Mouse (Mus musculus) heart, postnatal 14 days (tissue): ENCODE results near the gene Cab39l. TPM values are rescaled to one million over a fixed set of nuclear protein-coding genes. Genes with fewer than 3 reads are reported as not detected.
"Not testable (repeated sequence)": the region's sequence is repeated elsewhere in the genome, so short reads cannot be mapped to it uniquely, and the experiment has no call there.

Experiments
- DNase-seq, 2 experiments: peaks; one replicate each; pipeline ENCODE4 v3.0.0; 2021 to 2022
- intact Hi-C: fragments of 180-260 bp; cut with DNase I; formaldehyde crosslinking; loops from one replicate; pipeline ENCODE4 v1.15.1; 2025
- long read RNA-seq, 2 experiments: library from polyadenylated mRNA; stranded (forward); transcript quantifications; one replicate each; pipeline ENCODE4 v2.0.0; 2021
- total RNA-seq, 2 experiments: library from RNA; stranded (reverse); gene quantifications; 2 replicates each; pipeline ENCODE4 v1.2.3; 2021

Gene Cab39l
- total RNA-seq, result 10 to 100 TPM; 20.0 to 21.8 TPM
- long read RNA-seq, experiment 1, transcript Cab39l-201 (11 exons, 3,037 nt), result major isoform, 22 of 35 reads
- long read RNA-seq, experiment 1, partial matches to known transcripts, result 2 of 35 reads
- long read RNA-seq, experiment 1, other reads (novel, unspliced or antisense), result 11 of 35 reads
- long read RNA-seq, experiment 2, transcript Cab39l-201 (11 exons, 3,037 nt), result major isoform, 15 of 39 reads
- long read RNA-seq, experiment 2, partial matches to known transcripts, result 0 of 39 reads
- long read RNA-seq, experiment 2, other reads (novel, unspliced or antisense), result 24 of 39 reads

DNA sequence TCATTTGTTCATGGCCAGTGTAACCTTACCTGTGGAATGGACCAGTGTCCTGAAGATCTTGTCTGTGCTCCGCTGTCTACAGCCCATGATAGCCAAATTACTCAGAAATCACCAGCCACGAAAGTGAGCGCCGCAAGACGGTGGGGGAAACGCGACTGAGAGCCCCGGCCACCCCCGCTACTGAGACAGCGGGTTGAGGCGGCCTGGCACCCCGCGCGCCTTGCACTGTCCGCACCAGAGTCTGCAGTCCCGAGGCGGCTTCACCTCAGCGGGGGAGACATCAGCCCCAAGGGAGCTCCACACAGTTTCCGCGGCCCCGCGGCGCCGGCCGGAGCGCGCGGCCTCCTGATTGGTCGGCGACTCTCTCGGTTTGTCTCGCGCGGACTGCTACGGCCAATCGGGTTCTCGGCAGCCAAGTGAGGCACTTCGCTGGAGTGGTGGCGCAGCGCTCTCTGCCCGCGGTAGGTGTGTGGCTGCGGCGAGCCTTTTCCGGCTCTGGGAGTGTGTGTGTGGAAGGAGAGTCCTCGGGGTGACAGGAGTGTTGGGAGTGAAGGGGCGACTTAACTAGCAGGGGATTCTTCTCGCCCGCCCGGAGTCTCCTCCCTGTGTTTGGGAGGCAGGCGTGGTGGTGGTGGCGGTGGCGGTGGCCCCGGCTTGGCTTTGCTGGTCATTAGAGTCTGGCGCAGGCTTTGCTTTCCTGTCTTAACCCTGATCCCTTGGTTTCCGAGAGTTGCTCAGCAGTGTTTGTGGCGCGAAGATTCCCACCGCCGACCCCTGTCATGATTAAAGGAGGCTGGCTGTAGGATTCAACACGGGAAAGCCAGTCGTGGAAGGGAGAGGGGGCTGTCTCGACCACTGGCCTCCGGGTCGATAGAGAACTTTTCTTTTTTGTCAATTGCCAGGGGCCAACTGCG, at the start of gene Cab39l, which contains the start of gene Setdb2:
Cab39l (plus strand) TSS at position 415 of the 914 bp plus-strand sequence.
Setdb2 (minus strand) TSS at position 327 of the 914 bp plus-strand sequence.
- intact Hi-C loops, result loop anchor here (5.0 to 10.0 kb wide), 2 partner anchors 46 to 74 kb away; partner anchors contain the start of genes Phf11c and Phf11d
- DNase-seq, result peak; percentile 94

DNA sequence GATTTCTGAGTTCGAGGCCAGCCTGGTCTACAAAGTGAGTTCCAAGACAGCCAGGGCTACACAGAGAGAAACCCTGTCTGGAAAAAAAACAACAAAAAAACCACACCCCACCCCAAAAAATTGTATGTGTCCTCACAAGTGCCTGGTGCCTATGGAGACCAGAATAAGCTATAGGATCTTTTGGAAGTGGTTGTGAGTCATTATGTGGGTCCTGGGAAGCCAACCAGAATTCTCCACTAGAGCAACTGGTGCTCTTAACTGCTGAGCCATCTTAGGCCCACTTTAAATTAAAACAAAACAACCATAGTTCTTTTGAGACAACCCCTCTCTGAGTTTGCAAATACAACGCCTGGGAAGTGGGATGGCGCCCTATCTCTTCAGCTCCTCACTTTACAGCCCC, 45.5 kb upstream of the Cab39l start, which contains the start of gene Phf11c:
Phf11c (minus strand) TSS at position 101 of the 400 bp plus-strand sequence.
- intact Hi-C loops, result loop anchor here (10.0 kb wide), 1 partner anchor 50 kb away; the partner anchor contains the start of genes Cab39l and Setdb2
- no peak for DNase-seq

DNA sequence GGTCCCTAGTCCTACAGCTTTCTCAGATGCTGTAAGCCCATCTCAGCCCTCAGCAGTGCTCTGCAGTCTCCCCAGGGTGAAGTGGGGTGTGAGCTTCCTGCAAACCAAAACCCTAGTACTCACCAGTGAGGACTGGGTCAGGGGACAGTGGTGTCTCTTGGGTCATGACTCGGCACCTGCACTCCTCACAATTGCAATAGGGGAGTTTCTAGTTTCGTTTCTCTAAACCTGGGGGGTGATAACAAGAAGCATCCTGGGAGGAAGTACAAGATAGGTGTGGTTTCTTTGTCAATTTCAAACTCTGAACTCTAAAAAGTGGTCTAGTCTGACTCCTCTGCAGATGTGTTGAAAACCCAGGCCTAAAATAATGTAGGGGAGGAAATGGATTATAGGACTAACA, 43.8 kb upstream of the Cab39l start:
- intact Hi-C loops, result loop anchor here (10.0 kb wide), 1 partner anchor 48 kb away; the partner anchor contains the start of genes Cab39l and Setdb2

DNA sequence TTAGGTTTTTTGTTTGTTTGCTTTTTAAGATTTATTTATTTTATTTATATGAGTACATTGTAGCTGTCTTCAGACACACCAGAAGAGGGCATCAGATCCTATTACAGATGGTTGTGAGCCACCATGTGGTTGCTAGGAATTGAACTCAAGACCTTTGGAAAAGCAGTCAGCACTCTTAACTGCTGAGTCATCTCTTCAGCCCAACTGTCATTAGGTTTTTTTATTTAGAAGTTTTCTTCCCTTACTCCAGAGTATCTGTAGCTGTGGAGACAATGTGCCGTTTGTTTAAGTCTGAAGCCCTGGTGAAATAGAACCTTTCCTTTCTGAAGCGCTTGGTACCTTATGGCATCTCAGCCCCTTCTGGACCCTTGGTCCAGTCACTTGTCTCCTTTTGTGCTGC, 25.8 kb upstream of the Cab39l start:
- DNase-seq, intact Hi-C loops: not testable (repeated sequence)

More for the DNA sequence above, 43.8 kb upstream of the Cab39l start:
- DNase-seq, result no peak

DNA sequence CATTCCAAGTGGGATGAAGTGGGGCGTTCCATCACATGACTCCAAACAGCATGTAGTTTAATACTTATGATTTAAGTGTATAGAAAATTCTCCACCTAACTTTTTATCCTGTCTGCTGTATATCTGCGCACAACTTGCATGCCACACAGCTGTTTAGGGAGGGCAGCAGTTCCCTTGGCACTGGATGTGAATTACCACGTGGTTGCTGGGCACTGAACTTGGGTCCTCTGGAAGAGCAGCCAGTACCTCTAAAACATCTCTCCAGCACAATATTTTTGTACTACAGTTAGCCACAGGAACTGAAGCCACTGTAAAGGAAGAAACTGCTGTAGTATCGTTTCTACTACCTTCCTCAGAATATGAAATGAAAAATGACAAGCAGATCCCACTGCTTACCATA, 22.6 kb upstream of the Cab39l start:
- intact Hi-C loops, result no loop called here
- DNase-seq, result peak in 1 of 2 experiments; percentile 15

DNA sequence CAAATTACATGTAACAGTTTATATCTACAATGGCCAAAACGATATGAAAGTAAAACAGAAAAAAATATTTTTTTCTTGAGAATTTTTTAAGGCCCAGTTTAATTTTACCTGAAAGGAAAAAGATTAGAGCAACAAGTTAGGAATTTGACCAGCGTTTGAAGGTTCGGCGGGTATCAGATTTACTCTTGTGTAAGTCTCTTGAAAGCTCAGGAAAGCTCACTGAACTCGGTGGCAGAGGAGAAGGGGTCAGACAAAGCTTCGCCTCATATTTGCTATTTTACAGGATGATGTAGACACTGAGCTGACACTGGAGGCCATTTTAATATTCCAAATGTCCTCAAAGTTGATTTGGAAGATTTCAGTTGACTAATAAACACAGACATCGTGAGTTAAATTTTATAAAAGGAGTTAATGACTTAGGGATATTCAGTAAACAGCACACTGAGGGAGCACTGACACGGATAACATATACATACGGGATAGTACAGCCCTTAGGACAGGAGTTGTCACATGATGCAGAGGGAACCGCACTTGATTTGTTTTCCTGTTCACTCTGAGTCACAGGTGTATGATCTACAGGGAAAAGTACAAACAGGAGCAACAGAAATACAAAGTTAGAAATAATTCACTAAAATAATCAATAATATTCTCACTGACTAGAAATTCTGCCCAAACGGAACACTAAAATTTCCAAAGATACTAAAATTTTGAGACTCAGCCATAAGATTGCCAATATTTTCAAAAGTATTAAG, 17.7 kb upstream of the Cab39l start:
- no peak for DNase-seq
- intact Hi-C loops, result no loop called here

DNA sequence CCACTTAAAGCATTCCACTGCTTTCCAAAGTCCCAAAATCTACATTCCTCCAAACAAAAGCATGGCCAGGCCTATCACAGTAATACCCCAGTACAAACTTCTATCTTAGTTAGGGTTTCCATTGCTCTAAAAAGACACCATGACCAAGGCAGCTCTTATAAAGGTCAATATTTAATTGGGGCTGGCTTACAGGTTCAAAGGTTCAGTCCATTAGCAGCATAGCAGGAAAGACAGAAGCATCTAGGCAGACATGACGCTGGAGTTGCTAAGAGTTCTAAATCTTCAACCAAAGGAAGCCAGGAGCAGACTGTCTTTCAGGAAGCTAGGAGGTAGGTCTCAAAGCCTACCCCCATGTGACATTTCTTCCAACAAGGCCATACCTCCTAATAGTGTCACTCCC, 10.2 kb upstream of the Cab39l start:
- intact Hi-C loops, result no loop called here
- DNase-seq, result no peak

DNA sequence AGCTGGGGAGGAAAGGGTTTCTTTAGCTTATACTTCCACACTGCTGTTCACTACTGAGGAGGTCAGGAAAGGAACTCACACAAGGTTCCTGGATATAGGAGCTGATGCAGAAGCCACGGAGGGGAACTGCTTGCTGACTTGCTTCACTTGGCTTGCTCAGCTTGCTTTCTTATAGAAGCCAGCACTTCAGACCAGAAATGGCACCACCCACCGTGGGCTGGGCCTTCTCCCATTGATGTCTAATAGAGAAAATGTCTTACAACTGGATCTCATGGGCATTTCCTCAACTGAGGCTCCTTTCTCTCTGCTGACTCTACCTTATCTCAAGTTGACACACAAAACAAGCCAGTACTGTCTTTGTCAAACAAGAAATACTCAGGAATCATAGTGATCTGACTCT, 6.9 kb upstream of the Cab39l start:
- DNase-seq, result no peak
- intact Hi-C loops, result no loop called here

DNA sequence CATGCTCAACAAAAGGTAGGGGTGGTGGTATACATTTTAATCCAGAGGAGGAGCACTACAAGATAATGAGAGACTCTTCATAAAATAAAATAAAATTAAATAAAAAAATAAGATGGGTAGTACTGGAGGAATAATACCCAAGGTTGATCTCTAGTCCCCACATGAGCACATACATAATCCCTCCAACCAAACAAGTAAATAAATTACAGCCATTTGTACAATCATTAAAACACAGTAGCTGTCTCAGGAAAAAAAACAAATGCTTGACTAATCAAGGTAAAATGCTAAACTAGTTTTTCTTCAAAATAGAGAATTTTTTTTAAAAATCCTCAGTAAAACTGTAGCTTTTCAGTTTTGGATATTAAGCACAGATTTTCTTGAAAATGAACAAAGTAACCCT, 5.6 kb upstream of the Cab39l start:
- intact Hi-C loops, result no loop called here

DNA sequence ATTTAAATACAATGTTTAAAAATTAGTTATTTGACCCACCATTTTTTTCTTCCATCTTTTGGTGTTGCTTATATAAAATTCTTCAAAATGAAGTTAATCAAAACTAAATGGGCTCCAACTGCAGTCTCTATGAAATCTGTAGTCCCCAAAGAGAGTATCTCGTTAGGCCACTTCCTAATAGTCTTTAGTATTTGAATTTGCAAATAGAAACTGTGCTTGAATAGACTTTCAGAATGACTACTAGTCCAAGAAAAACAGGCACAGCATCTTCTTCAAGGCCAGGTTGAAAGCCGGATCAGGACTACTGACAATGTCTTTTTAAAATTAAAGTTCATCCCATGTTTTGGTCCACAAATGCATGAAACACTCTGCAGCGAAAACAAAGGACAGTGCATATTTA, 3.4 kb upstream of the Cab39l start:
- intact Hi-C loops, result no loop called here
- DNase-seq, result no peak

More for the DNA sequence above, 5.6 kb upstream of the Cab39l start:
- DNase-seq, result no peak

DNA sequence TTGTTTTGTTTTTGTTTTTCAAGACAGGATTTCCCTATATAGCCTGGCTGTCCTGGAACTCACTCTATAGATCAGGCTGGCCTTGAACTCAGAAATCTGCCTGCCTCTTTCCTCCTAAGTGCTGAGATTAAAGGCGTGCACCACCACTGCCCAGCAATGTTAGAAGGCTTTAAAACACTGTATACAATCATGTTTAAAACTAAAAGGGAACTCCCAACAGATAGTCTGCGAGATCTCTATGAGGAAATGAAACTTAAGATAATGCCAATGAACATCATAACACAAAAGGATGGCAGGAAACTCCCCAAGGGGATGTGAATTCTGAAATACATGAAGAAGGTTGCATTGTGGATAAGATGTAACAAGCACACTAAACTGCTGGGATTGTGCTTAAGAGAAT, 2.3 kb upstream of the Cab39l start:
- intact Hi-C loops, result no loop called here
- no peak for DNase-seq

DNA sequence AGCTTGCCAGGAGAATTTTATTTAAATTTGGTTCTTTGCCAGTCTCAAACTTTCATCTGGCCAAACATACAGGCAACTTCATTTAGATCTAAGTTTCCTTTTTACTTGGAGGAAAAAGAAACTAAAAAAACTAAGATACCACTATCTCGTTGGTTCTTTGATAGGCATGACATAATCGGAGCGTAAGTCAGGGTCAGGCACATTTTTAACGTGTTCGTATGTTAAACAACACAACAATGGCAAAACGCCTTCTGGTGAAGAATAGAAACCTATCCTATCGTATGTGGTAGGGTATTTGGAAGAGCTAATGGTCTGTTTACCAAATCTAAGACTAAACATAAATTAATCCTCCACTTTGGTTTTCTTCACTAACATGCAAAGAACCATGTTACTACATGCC, 733 bp upstream of the Cab39l start:
- intact Hi-C loops, result loop anchor here (5.0 to 10.0 kb wide), 2 partner anchors 45 to 73 kb away; partner anchors contain the start of genes Phf11c and Phf11d

DNA sequence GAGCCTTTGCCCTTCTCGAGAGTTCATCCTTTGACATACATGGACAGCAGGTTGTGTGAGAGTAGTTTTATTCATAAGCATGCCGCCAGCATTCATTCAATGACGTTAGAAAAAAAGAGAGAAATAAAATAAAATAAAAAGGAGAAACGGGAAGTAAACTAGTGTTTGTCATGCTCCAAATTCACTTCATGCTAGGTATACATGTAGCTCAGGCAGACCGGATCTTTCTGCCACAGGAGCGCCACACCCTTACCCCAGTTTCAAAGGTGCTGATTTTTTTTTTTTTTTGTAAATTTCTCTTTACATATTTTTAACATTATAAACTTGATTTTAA, 667 bp downstream of the Cab39l start:
- intact Hi-C loops, result loop anchor here (5.0 to 10.0 kb wide), 2 partner anchors 47 to 74 kb away; partner anchors contain the start of genes Phf11c and Phf11d
- DNase-seq, result no peak

More for the DNA sequence above, 733 bp upstream of the Cab39l start:
- DNase-seq, result no peak

DNA sequence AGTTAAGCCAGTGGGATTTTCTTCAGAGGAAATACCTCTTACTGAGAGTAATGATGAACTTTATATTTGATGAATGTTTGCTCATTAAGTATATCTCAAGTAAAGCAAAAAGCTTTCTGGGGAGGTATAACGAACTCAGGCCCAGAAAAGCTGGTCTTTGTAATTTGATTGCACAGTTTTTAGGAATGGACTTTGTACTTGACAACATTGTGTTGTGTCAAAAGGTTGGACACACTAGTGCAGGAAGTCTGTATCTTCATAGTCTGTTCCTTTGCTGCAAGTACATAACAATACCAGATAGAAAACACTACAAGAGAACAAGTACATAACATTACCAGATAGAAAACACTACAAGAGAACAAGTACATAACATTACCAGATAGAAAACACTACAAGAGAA, 4.6 kb downstream of the Cab39l start:
- DNase-seq, result no peak
- intact Hi-C loops, result loop anchor here (1.0 to 10.0 kb wide), 2 partner anchors 17 to 51 kb away; partner anchors contain the start of gene Phf11c

DNA sequence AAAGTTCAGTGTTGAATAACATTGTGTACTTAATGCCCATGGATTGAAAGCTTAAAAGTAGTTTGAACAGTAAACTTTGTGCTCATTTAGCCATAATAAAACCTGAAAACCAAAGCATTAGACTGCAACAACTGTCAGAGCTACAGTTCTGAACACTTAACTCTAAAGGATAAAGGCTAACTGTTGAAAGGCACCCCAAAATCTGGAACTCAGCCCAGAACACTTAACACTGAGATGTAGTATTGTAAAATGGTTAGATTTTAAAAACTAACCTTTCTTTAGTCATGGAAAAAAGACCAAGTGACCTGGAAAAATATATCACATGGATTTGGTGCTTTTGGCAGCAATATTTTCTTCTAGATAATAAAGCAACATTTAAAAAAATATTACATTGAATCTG, 7.2 kb downstream of the Cab39l start:
- intact Hi-C loops, result loop anchor here (10.0 kb wide), 1 partner anchor 53 kb away; the partner anchor contains the start of gene Phf11c
- peak in 1 of 2 experiments; percentile 23 for DNase-seq

DNA sequence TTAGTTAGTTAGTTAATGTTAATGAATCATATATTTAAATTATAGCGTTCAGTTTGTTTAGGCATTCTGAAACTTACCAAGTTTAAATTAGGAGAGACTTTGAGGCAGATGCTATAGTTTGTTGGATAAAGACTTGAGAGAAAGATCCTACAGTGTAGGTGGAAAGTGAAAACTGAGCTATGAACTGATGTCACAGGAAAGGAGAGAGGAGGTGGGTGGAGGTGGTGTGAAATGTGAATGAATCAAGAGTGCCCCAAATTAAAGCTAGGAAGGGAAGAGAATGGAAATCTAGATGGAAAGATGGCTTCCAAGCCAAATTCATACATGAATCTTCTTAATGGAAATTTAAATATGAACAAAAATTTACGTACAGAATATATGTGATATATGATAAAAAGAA, 25.7 kb downstream of the Cab39l start:
- DNase-seq, result no peak
- intact Hi-C loops, result no loop called here

DNA sequence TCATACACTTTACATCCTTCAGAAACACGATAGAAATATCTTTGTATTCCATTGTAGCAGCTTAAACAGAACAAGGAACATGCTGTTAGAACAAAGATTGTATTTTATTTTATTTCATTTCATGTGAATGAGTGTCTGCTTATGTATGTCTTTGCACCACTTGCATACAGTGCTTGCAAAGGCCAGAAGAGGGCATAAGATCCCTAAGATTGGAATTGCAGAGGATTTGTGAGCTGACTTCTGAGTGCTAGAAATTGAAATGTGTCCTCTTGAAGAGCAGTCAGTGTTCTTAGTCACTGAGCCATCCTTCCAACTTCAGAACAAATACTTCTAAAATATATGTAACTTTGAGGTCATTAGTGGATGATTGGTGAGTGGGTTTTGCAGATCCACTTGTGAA, 27.0 kb downstream of the Cab39l start:
- intact Hi-C loops, result loop anchor here (1.0 kb wide), 1 partner anchor 89 kb away; no protein-coding TSS in a partner anchor
- DNase-seq, result peak in 1 of 2 experiments; percentile 8

DNA sequence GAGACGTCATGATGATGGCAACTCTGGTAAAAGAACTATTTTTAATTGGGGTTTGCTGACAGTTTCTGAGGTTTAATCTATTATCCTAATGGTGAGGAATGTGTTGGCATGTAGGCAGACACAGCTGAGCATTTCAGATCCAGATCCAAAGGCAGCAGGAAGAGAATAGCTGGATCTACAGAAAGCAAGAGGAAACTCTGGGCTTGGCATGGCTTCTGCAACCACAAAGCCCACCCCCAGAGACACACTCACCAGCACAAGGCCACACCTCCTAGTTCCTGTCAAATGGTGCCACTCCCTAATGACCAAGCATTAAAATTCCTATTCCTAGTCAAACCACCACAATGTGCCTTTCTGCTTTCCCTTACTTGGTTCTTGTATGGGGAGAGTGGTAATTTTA, 30.0 kb downstream of the Cab39l start:
- DNase-seq, result peak in 1 of 2 experiments; percentile 11
- intact Hi-C loops, result no loop called here

DNA sequence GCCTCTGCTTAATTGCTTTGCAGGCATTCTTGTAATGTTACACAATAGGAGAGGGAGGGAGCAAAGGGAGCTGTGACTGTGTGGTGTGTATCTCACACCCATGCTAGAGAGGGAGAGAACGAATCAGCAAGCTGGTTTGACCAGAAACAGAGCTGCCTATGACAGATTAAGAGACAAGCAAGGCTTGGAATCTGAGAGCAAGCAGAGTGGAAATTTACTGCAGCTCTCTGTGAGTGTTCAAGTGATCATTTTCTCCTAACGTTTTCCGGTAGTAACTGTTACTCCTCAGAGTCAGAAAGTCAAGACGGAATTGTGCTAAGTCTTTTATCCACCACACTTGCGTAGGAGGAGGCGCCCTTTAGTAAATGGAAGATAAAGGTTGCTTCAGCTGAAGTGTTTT, 37.9 kb downstream of the Cab39l start:
- intact Hi-C loops, result no loop called here
- DNase-seq, result peak in 1 of 2 experiments; percentile 14

DNA sequence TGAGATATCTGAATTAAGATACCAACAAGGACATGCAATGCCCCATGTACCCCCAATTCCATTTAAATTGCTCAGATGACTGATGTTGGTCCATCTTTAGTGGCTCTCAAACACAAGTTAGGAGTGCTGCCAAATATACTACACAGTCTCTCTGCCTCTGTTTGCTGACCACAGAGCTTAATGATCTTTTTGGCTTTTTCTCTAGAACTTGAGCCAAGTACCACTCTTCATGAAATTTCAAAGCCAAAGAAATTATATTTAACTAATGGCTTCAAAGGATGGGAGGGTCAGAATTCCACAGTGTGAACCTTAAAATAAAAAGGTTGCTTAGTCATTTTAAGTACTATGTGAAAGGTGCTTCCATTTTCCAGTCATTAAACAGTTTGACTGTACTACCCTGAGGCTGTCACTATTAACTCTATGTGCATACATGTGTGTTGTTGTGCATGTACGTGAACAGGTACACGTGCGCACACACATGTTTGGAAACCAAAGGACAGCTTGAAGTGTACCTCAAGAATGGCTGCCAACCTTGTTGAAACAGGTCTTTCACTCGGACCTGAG, 44.6 kb downstream of the Cab39l start:
- intact Hi-C loops, result no loop called here
- no peak for DNase-seq
